Mouse (Mus musculus): ENCODE data around the gene Ptpn11. TPM values are rescaled to one million over a fixed set of nuclear protein-coding genes. Genes with fewer than 3 reads are reported as not detected.

Ptpn11 gene
- total and polyA plus RNA-seq, 2 experiments from 2014 or later = 25.5 to 60.9 TPM

DNA sequence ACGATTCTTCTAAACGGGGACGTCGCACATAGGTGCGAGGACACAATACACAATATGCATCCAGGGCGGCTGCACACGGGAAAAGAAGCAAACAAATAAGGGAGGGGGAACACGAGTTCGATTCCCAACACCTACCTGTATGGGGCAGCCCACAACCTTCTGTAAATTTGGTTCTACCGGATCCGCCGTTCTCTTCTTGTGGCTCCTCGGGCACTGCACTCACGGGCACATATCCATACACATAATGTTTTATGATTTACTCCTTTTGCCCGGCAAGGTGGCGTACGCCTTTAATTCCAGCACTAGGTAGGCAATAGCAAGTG lies 348 bp upstream of the Ptpn11 start:
- Histone ChIP-seq H3K4me2 (ENCODE audit: low read depth) (peak overlapping the region; percentile 85), H3K9ac (peak overlapping the region; percentile 82), H3K36me3 (ENCODE audit: insufficient read depth) (no peaks in the 10 kb centered on the region), H3K27me3 (ENCODE audit: insufficient read depth, low read length) (peaks cover under 1% of the 10 kb centered on the region; the same call in 1 of the 2 replicates), H3K4me1 (ENCODE audit: insufficient read depth) (peaks cover 6% of the 10 kb centered on the region), H3K9me3 (ENCODE audit: low read length) (no peaks in the 10 kb centered on the region), H3K4me3 (ENCODE audit: low read depth, low read length) (peak overlapping the region; percentile 88), H3K27ac (ENCODE audit: low read depth, low read length) (peak overlapping the region; percentile 78)
- ATAC-seq = peak; percentile 54
- DNase-seq = no peak
- TF ChIP-seq CTCF (IDR thresholded peaks at IDR 0.05; ENCODE audit: low read depth) = no peak
- WGBS = 11% methylated on average over 17 of the region's 17 CpGs

DNA sequence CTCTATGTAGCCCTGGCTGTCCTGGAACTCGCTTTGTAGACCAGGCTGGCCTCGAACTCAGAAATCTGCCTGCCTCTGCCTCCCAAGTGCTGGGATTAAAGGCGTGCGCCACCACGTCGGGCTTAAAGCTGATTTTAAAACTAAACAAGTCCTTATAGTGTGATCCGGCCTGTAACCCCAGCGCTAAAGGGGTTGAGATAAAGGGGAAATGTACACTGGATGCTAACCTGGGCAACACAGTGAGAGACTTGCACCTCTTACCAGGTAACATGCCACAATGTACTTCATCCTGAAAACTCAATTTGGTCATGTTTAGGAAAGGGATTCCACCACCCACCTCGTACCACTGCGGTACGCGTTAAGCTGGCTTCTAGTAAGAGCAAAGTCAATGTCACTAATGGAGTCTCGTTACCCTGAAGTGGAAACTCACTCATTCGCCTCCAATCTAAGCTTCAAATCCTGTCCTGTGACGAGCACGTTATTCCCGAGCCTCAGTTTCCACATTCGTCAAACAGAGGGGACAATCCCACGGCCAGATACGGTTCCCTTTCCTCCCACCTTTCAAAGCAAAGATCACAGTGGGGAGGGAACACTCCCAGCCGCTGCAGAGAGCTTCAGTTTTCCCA lies 874 bp downstream of the Ptpn11 start:
- ATAC-seq = no peak

DNA sequence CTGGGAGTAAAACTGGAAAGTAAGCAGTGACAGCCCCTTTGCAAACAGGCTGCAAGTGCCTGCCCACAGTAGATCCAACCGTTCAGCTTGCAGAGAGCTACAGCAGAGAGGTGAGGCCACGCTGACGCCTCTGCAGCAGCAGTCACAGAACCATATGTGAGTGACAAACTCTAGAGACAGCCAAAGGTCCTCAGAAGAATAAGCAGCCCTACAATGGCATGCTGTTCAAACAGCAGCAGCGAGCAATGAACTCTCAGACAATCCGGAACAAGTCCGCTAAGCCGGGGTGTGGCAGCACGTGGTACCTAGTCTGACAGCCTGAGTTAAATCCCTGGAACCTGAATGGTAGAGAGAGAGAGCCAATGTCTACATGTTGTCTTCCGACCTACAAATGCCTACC lies 2.0 kb downstream of the Ptpn11 start:
- DNase-seq (no peak), ATAC-seq (no peak)
- WGBS = 82% methylated on average over 9 of the region's 9 CpGs
- no peaks in the 10 kb centered on the region for H3K36me3 ChIP-seq (ENCODE audit: insufficient read depth)
- peaks cover 6% of the 10 kb centered on the region for H3K4me1 ChIP-seq (ENCODE audit: insufficient read depth)
- no peak overlapping the region for H3K27ac ChIP-seq (ENCODE audit: low read depth, low read length)
- no peaks in the 10 kb centered on the region for H3K27me3 ChIP-seq (ENCODE audit: insufficient read depth, low read length)
- no peak for TF ChIP-seq CTCF (IDR thresholded peaks at IDR 0.05; ENCODE audit: low read depth)
- H3K9me3 ChIP-seq (ENCODE audit: low read length) = no peaks in the 10 kb centered on the region
- no peak overlapping the region for H3K4me2 ChIP-seq (ENCODE audit: low read depth)
- no peak overlapping the region for H3K4me3 ChIP-seq (ENCODE audit: low read depth, low read length)
- no peak overlapping the region for H3K9ac ChIP-seq

More for the DNA sequence above, 874 bp downstream of the Ptpn11 start:
- Histone ChIP-seq H3K27ac (ENCODE audit: low read depth, low read length) (peak overlapping the region; percentile 78), H3K9ac (peak overlapping the region; percentile 82), H3K27me3 (ENCODE audit: insufficient read depth, low read length) (no peaks in the 10 kb centered on the region), H3K36me3 (ENCODE audit: insufficient read depth) (no peaks in the 10 kb centered on the region), H3K4me1 (ENCODE audit: insufficient read depth) (peaks cover 6% of the 10 kb centered on the region), H3K9me3 (ENCODE audit: low read length) (no peaks in the 10 kb centered on the region), H3K4me3 (ENCODE audit: low read depth, low read length) (peak overlapping the region; percentile 88), H3K4me2 (ENCODE audit: low read depth) (peak overlapping the region; percentile 85)
- DNase-seq = no peak
- 28% methylated on average over 21 of the region's 21 CpGs for WGBS
- no peak for TF ChIP-seq CTCF (IDR thresholded peaks at IDR 0.05; ENCODE audit: low read depth)

DNA sequence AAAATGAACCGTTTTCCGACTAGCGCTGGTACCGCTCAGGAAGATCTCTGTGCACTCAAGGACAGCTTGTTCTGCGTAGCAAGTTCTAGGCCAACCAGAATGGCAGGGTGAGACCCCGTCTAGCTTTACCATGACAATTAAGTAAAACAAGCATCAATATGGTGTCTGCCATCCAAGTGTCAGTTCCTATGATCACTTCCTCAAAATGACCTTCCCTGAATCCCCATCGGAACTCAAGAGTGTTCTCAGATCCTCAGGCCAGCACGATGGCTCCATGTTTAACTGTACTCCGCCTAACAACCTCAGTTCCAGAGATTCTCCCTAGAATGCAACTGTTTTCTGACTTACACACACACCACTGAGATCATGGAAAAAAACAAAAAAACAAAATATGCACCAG lies 2.9 kb downstream of the Ptpn11 start:
- H3K4me2 ChIP-seq (ENCODE audit: low read depth) = no peak overlapping the region
- TF ChIP-seq CTCF (IDR thresholded peaks at IDR 0.05; ENCODE audit: low read depth) = no peak
- ATAC-seq (no peak), DNase-seq (no peak)
- no peak overlapping the region for H3K9ac ChIP-seq
- H3K9me3 ChIP-seq (ENCODE audit: low read length) = no peaks in the 10 kb centered on the region
- peaks cover 6% of the 10 kb centered on the region for H3K4me1 ChIP-seq (ENCODE audit: insufficient read depth)
- H3K36me3 ChIP-seq (ENCODE audit: insufficient read depth) = no peaks in the 10 kb centered on the region
- 92% methylated on average over 9 of the region's 9 CpGs for WGBS
- H3K27me3 ChIP-seq (ENCODE audit: insufficient read depth, low read length) = no peaks in the 10 kb centered on the region
- no peak overlapping the region for H3K27ac ChIP-seq (ENCODE audit: low read depth, low read length)
- H3K4me3 ChIP-seq (ENCODE audit: low read depth, low read length) = no peak overlapping the region

DNA sequence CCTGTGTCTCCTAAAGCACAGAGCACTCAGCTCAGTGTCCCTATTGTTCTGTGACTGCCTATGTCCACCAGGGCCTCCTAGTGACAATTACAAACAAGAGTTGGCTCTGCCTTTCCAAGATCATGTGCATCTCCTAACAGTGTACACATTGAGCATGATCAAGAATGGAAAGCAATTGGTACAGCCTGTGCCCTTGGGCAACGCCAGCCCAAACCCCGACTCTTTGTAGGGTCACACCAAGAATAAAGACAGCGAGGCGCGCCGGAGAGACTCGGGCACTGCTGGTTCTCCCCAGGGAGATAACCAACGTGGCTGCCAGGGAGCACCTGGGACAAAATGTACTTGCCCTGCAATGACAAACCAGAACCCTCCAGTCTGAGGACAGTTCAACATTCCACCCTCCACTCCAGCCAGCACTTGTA lies 3.6 kb downstream of the Ptpn11 start:
- H3K9ac ChIP-seq = no peak overlapping the region
- no peak overlapping the region for H3K27ac ChIP-seq (ENCODE audit: low read depth, low read length)
- H3K4me1 ChIP-seq (ENCODE audit: insufficient read depth) = peaks cover 6% of the 10 kb centered on the region
- DNase-seq = no peak
- TF ChIP-seq CTCF (IDR thresholded peaks at IDR 0.05; ENCODE audit: low read depth) = no peak
- H3K27me3 ChIP-seq (ENCODE audit: insufficient read depth, low read length) = no peaks in the 10 kb centered on the region
- H3K4me3 ChIP-seq (ENCODE audit: low read depth, low read length) = no peak overlapping the region
- H3K4me2 ChIP-seq (ENCODE audit: low read depth) = no peak overlapping the region
- no peaks in the 10 kb centered on the region for H3K36me3 ChIP-seq (ENCODE audit: insufficient read depth)
- no peaks in the 10 kb centered on the region for H3K9me3 ChIP-seq (ENCODE audit: low read length)
- no peak for ATAC-seq
- 91% methylated on average over 8 of the region's 8 CpGs for WGBS

DNA sequence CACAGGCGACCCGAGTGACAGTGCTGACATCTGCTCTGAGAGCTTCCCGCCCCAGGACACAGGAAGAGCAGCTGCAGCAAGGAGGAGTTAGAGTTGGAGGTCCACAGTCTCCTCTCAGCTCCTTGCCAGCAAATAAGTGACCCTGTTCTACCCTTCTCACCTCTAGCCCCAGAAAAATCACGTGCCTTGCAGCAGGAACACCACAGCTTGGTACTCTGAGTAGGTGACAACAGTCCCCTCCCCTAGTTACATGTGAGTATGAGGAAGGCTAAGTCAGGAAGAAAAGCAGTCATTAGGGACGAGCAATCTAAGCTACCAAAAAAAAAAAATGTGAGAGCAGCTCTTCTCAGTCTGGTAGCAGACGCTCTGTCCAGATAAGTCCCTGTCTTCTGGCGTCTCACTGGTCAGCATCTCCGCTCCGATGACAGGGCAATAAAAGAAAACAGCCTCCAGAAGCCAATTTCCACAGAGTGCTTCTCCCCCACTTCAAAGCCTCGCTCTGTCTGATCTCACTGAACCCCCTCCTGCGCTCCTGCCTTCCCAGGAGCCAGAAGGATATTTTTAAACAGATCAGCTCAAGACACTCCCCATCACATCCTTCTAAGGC lies 6.1 kb downstream of the Ptpn11 start:
- Histone ChIP-seq H3K4me3 (ENCODE audit: low read depth, low read length) (no peak overlapping the region), H3K4me2 (ENCODE audit: low read depth) (no peak overlapping the region), H3K9me3 (ENCODE audit: low read length) (no peaks in the 10 kb centered on the region), H3K36me3 (ENCODE audit: insufficient read depth) (no peaks in the 10 kb centered on the region), H3K27me3 (ENCODE audit: insufficient read depth, low read length) (no peaks in the 10 kb centered on the region), H3K9ac (no peak overlapping the region), H3K27ac (ENCODE audit: low read depth, low read length) (no peak overlapping the region), H3K4me1 (ENCODE audit: insufficient read depth) (0 out of 2 replicates have a peak, but pooled peaks cover under 1% of the 10 kb centered on the region)
- WGBS = 68% methylated on average over 11 of the region's 11 CpGs
- ATAC-seq = no peak
- no peak for TF ChIP-seq CTCF (IDR thresholded peaks at IDR 0.05; ENCODE audit: low read depth)
- no peak for DNase-seq

DNA sequence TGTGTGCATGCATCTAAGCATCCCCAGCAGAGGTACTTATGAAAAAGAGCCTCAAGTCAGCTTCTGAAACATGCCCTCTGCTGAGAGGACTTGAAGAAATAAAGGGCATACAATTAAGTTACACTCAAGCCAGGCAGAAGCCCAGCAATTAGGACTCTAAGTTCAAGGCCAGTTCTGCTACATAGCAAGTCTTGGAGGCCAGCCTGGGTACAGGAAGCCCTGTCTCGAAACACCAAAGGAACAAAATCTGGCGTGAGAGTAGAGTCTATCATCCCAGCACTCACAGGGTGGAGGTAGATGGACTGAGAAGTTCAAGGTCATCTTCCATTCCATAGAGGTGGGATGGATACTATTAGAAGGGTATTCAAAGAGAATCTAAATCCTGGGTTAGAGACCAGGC lies 6.8 kb downstream of the Ptpn11 start:
- Histone ChIP-seq H3K27ac (ENCODE audit: low read depth, low read length) (no peak overlapping the region), H3K9ac (no peak overlapping the region), H3K4me3 (ENCODE audit: low read depth, low read length) (no peak overlapping the region), H3K36me3 (ENCODE audit: insufficient read depth) (no peaks in the 10 kb centered on the region), H3K27me3 (ENCODE audit: insufficient read depth, low read length) (no peaks in the 10 kb centered on the region), H3K4me2 (ENCODE audit: low read depth) (no peak overlapping the region), H3K9me3 (ENCODE audit: low read length) (no peaks in the 10 kb centered on the region), H3K4me1 (ENCODE audit: insufficient read depth) (no peaks in the 10 kb centered on the region)
- DNase-seq (no peak), ATAC-seq (no peak)
- no peak for TF ChIP-seq CTCF (IDR thresholded peaks at IDR 0.05; ENCODE audit: low read depth)
- 89% methylated on average over 2 of the region's 2 CpGs for WGBS
